Mouse (Mus musculus): ENCODE measurements at regions not wholly inside any gene's neighbourhood (a gene's known extent, or its start where the extent isn't known, plus 50 kb on each side); places are given as distances from the start of the nearest gene placed in this dataset.

DNA sequence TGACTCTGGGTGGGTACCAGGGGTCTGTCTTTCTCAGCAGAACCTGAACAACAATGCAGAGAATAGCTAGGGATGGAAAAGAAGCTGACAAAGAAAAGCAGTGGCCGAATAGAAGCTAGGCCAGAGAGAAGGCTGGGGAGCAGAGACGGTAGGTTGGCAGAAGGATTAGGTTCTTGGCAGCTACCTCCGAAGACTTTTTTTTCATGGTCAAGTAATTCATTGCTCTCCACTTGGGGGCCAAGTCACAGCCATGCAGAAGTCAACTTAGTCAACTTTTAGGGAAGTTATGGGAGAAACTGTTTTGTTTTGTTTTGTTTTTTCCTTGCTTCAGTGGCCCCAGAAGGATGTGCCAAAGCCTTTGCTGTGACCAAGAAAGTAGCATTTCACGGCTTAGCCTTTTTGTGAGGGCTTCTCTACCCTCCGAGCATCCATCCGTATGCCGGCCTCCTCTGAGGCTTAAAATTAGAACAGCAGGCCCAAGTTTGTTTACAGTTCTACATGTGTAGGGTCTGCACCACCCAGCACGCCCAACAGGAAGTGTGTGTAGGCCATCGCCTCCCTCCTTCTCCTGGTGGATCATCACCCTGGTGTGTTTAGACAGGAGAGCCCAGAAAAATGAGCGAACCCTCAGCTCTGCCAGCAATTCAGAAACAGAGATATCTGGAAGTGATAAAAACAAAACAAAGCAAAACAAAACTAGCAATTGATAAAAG is 226.2 kb downstream of the Tbx18 start:
- Histone ChIP-seq H3K36me3 (ENCODE audit: control insufficient read depth in 1 of 2, insufficient read depth in 2 of 2, low read length in 2 of 2) (no peaks in the 10 kb centered on the region), H3K9me3 (replicated peaks; ENCODE audit: insufficient read depth, low read length) (no peaks in the 10 kb centered on the region), H3K9ac (ENCODE audit: control insufficient read depth, low read depth, low read length, poor library complexity, severe bottlenecking) (no peak overlapping the region), H3K27me3 (ENCODE audit: control insufficient read depth in 1 of 2, insufficient read depth in 2 of 2, low read length in 2 of 2) (no peaks in the 10 kb centered on the region), H3K79me2 (ENCODE audit: control insufficient read depth, insufficient read depth, low read length, poor library complexity) (no peaks in the 10 kb centered on the region), H3K27ac (ENCODE audit: control insufficient read depth, low read depth, low read length) (no peak overlapping the region), H3K4me1 (ENCODE audit: control insufficient read depth in 1 of 2, insufficient read depth in 2 of 2, low read length in 2 of 2) (no peaks in the 10 kb centered on the region), H3K4me3 (ENCODE audit: control insufficient read depth in 1 of 2, insufficient read depth in 1 of 2, low read depth in 2 of 2, low read length in 2 of 2) (no peak overlapping the region)
- no peak for TF ChIP-seq ZKSCAN1 (IDR thresholded peaks at IDR 0.05; ENCODE audit: low read depth, low read length)
- no peak for TF ChIP-seq CTCF (IDR thresholded peaks at IDR 0.05 in 2 of 3, conservative IDR thresholded peaks at IDR 0.05 in 1 of 3; ENCODE audit: control insufficient read depth in 1 of 3, insufficient read depth in 1 of 3, low read depth in 2 of 3, low read length in 3 of 3, poor library complexity in 1 of 3, severe bottlenecking in 1 of 3)
- DNase-seq (ENCODE audit: low read depth, low spot score): no peak

DNA sequence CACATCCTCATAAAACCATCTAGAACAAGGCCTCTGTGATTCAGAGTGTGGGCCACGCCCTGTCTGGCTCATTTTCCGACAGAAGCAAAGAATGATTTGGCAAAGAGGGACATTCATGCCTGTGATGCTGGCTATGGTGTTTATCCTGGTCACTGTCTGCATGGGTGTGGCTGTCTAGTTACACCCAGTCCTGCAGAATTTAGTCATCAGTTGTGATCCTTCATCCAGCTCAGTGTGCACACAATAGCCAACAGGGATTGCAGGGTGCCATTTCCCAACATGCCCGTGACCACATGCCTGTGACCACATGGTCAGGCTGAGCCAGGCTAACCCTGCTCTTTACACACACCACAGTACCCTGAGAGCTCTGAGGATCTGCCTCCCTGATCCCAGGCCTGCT is 208.8 kb upstream of the Cep162 start:
- H3K27me3 ChIP-seq (ENCODE audit: control insufficient read depth in 1 of 2, insufficient read depth in 2 of 2, low read length in 2 of 2): no peaks in the 10 kb centered on the region
- no peak overlapping the region for H3K27ac ChIP-seq (ENCODE audit: control insufficient read depth, low read depth, low read length)
- no peaks in the 10 kb centered on the region for H3K79me2 ChIP-seq (ENCODE audit: control insufficient read depth, insufficient read depth, low read length, poor library complexity)
- H3K4me1 ChIP-seq (ENCODE audit: control insufficient read depth in 1 of 2, insufficient read depth in 2 of 2, low read length in 2 of 2): no peaks in the 10 kb centered on the region
- H3K9me3 ChIP-seq (replicated peaks; ENCODE audit: insufficient read depth, low read length): no peaks in the 10 kb centered on the region
- H3K36me3 ChIP-seq (ENCODE audit: control insufficient read depth in 1 of 2, insufficient read depth in 2 of 2, low read length in 2 of 2): no peaks in the 10 kb centered on the region
- H3K4me3 ChIP-seq (ENCODE audit: control insufficient read depth in 1 of 2, insufficient read depth in 1 of 2, low read depth in 2 of 2, low read length in 2 of 2): no peak overlapping the region
- DNase-seq (ENCODE audit: low read depth, low spot score): no peak
- TF ChIP-seq MYB (IDR thresholded peaks at IDR 0.05; ENCODE audit: low read depth, low read length): no peak
- TF ChIP-seq TAL1 (IDR thresholded peaks at IDR 0.05; ENCODE audit: low read length): no peak
- no peak for TF ChIP-seq NRF1 (IDR thresholded peaks at IDR 0.05; ENCODE audit: insufficient read depth, low read depth, low read length, poor library complexity, severe bottlenecking)
- no peak for TF ChIP-seq POLR2A (IDR thresholded peaks at IDR 0.05; ENCODE audit: control insufficient read depth in 1 of 2, insufficient read depth in 1 of 2, low read depth in 1 of 2, low read length in 2 of 2, poor library complexity in 1 of 2)
- TF ChIP-seq JUND (IDR thresholded peaks at IDR 0.05; ENCODE audit: low read depth, low read length): no peak
- no peak for TF ChIP-seq TCF12 (IDR thresholded peaks at IDR 0.05; ENCODE audit: low read depth, low read length)
- no peak for TF ChIP-seq MXI1 (IDR thresholded peaks at IDR 0.05; ENCODE audit: low read depth, low read length)
- no peak for TF ChIP-seq MAZ (IDR thresholded peaks at IDR 0.05; ENCODE audit: low read depth, low read length)
- no peak for TF ChIP-seq ZKSCAN1 (IDR thresholded peaks at IDR 0.05; ENCODE audit: low read depth, low read length)
- no peak overlapping the region for H3K9ac ChIP-seq (ENCODE audit: control insufficient read depth, low read depth, low read length, poor library complexity, severe bottlenecking)

DNA sequence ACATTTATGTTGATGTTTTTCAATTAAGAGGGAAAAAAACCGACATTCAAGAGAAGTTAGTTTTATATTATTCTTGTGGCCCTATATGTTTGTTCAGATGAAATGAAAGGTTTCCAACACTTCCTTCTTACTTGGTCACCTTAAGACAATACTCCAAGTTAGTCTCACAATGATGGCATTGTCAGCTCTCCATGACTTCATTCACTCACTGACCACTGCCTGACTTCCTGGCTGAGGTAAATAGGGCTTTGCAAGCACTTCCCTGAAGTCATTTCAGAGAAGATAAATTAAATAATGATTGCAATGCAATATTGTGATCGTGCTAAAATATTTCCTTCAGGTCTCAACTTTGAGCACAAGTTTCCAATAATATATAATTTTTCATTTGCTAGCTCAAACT is 197.9 kb upstream of the Cep162 start:
- Histone ChIP-seq H3K4me1 (ENCODE audit: control insufficient read depth in 1 of 2, insufficient read depth in 2 of 2, low read length in 2 of 2) (no peaks in the 10 kb centered on the region), H3K4me3 (ENCODE audit: control insufficient read depth in 1 of 2, insufficient read depth in 1 of 2, low read depth in 2 of 2, low read length in 2 of 2) (no peak overlapping the region), H3K36me3 (ENCODE audit: control insufficient read depth in 1 of 2, insufficient read depth in 2 of 2, low read length in 2 of 2) (no peaks in the 10 kb centered on the region), H3K27ac (ENCODE audit: control insufficient read depth, low read depth, low read length) (no peak overlapping the region), H3K9ac (ENCODE audit: control insufficient read depth, low read depth, low read length, poor library complexity, severe bottlenecking) (no peak overlapping the region), H3K9me3 (replicated peaks; ENCODE audit: insufficient read depth, low read length) (no peaks in the 10 kb centered on the region), H3K79me2 (ENCODE audit: control insufficient read depth, insufficient read depth, low read length, poor library complexity) (no peaks in the 10 kb centered on the region), H3K27me3 (ENCODE audit: control insufficient read depth in 1 of 2, insufficient read depth in 2 of 2, low read length in 2 of 2) (no peaks in the 10 kb centered on the region)
- DNase-seq (ENCODE audit: low read depth, low spot score): no peak
- no peak for TF ChIP-seq RAD21 (IDR thresholded peaks at IDR 0.05; ENCODE audit: low read depth, low read length)
- TF ChIP-seq BHLHE40 (IDR thresholded peaks at IDR 0.05; ENCODE audit: borderline replicate concordance, low read depth, low read length): no peak
- TF ChIP-seq GATA1 (IDR thresholded peaks at IDR 0.05; ENCODE audit: low read depth, low read length): no peak
- no peak for TF ChIP-seq USF1 (IDR thresholded peaks at IDR 0.05; ENCODE audit: low read depth, low read length)
- no peak for TF ChIP-seq TAL1 (IDR thresholded peaks at IDR 0.05; ENCODE audit: low read length)
- no peak for TF ChIP-seq ZKSCAN1 (IDR thresholded peaks at IDR 0.05; ENCODE audit: low read depth, low read length)
- TF ChIP-seq POLR2A (IDR thresholded peaks at IDR 0.05; ENCODE audit: control insufficient read depth in 1 of 2, insufficient read depth in 1 of 2, low read depth in 1 of 2, low read length in 2 of 2, poor library complexity in 1 of 2): no peak
- no peak for TF ChIP-seq TCF12 (IDR thresholded peaks at IDR 0.05; ENCODE audit: low read depth, low read length)
- no peak for TF ChIP-seq HCFC1 (IDR thresholded peaks at IDR 0.05; ENCODE audit: low read depth, low read length)
- no peak for TF ChIP-seq UBTF (IDR thresholded peaks at IDR 0.05; ENCODE audit: borderline replicate concordance, insufficient read depth, low read depth, low read length)
- TF ChIP-seq ELF1 (IDR thresholded peaks at IDR 0.05; ENCODE audit: low read depth, low read length): no peak
- TF ChIP-seq TBP (IDR thresholded peaks at IDR 0.05; ENCODE audit: low read depth, low read length): no peak
